Mouse (Mus musculus) heart, postnatal 4 days (tissue): Measurements from ENCODE around the gene Tmem269. TPM values are rescaled to one million over a fixed set of nuclear protein-coding genes. Genes with fewer than 3 reads are reported as not detected.
A peak's percentile ranks its signal among the peaks of the same experiment; 100 is the strongest.

Experiments used
- DNase-seq: peaks from one replicate; pipeline ENCODE4 v3.0.0; 2021
- total RNA-seq, 2 experiments: library from RNA; stranded (reverse); gene quantifications; 2 replicates each; pipeline ENCODE4 v1.2.3; 2021

Tmem269 gene
- total RNA-seq, 2 experiments from 2014 or later = not detected

- DNase-seq = no peak
These were observed 37.8 kb downstream of the Tmem269 start for GRCm38 (mm10) chr4:119180133-119180707.

- DNase-seq = peak; percentile 32
These were observed 39.7 kb downstream of the Tmem269 start for GRCm38 (mm10) chr4:119178331-119178730.

GRCm38 (mm10) chr4:119177702-119178101 is 40.3 kb downstream of the Tmem269 start:
- DNase-seq = no peak

GRCm38 (mm10) chr4:119173851-119174453 is 44.1 kb downstream of the Tmem269 start, which contains the start of gene Zfp691:
Gene Zfp691, minus strand, starts transcription at chr4:119174195.
- DNase-seq = peak; percentile 95

- DNase-seq = no peak
These were observed 44.9 kb downstream of the Tmem269 start for GRCm38 (mm10) chr4:119172919-119173650.

GRCm38 (mm10) chr4:119167663-119168062 is 50.4 kb downstream of the Tmem269 start:
- peak; percentile 92 for DNase-seq

- DNase-seq = no peak
These were observed 50.9 kb downstream of the Tmem269 start for GRCm38 (mm10) chr4:119167068-119167467.

GRCm38 (mm10) chr4:119165916-119166315 is 52.1 kb downstream of the Tmem269 start:
- no peak for DNase-seq

- no peak for DNase-seq
These were observed 55.0 kb downstream of the Tmem269 start for GRCm38 (mm10) chr4:119162990-119163389.

- DNase-seq = no peak
These were observed 56.7 kb downstream of the Tmem269 start for GRCm38 (mm10) chr4:119161358-119161757.

- no peak for DNase-seq
These were observed 60.1 kb downstream of the Tmem269 start for GRCm38 (mm10) chr4:119157891-119158290.

GRCm38 (mm10) chr4:119157186-119157585 is 60.8 kb downstream of the Tmem269 start:
- peak; percentile 74 for DNase-seq

Other genes starting within 250 kb of the Tmem269 start
- gene Slc2a1, start 109.5 kb downstream of the Tmem269 start, total RNA-seq = 10 to 100 TPM; 15.2 to 16.2 TPM
- 10 to 100 TPM; 13.2 to 17.7 TPM for gene Zfp691, start 44.0 kb downstream of the Tmem269 start, total RNA-seq
- gene Ermap, start 28.2 kb downstream of the Tmem269 start, total RNA-seq = under 1 TPM; 0.21 to 0.32 TPM
- 10 to 100 TPM; 42.8 to 43.2 TPM for gene Svbp, start 22.9 kb downstream of the Tmem269 start, total RNA-seq
- gene AU022252, start 14.5 kb upstream of the Tmem269 start, total RNA-seq = 10 to 100 TPM; 19.9 to 21.0 TPM
- 10 to 100 TPM; 25.1 to 27.2 TPM for gene P3h1, start 14.7 kb upstream of the Tmem269 start, total RNA-seq
- 1 to 10 TPM in 1 of 2 experiments, under 1 TPM in 1; 0.17 to 1.2 TPM for gene Cldn19, start 37.2 kb upstream of the Tmem269 start, total RNA-seq
- 100 to 1,000 TPM; 784 to 817 TPM for gene Ybx1, start 76.4 kb upstream of the Tmem269 start, total RNA-seq
- 10 to 100 TPM; 18.4 to 23.0 TPM for gene Ppih, start 102.3 kb upstream of the Tmem269 start, total RNA-seq
- gene Ccdc30, start 197.3 kb upstream of the Tmem269 start, total RNA-seq = 1 to 10 TPM in 1 of 2 experiments, under 1 TPM in 1; 0.99 to 1.4 TPM
- 10 to 100 TPM; 12.2 to 12.4 TPM for gene Ppcs, start 204.2 kb upstream of the Tmem269 start, total RNA-seq
- gene Zmynd12, start 204.6 kb upstream of the Tmem269 start, total RNA-seq = not detected